Comparison of ENCODE assay signal across 24 mouse cellular contexts in the genomic region with DNA sequence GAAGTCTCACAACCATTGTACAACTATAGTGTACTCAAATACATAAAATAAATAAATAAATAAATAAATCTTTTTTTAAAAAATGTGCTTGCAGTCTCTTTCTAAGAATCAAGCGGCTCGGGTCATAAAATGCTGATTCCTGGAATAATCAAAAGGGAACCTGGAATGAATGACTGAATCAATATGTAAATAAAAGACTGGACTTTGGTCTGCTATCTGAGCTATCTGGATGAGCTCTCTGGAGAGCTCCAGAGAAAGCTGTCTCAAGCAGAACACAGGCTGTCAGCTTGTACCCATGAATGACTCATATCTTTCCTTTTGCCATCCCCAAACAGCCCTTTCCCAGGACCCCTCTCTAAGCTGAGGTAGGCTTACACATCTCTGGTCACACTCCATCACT.
A peak's percentile ranks its signal among the peaks of the same experiment; 100 is the strongest.
DNase-seq lines count a peak whose midpoint lies in the region; ATAC-seq and TF ChIP-seq lines count a peak whose summit lies in the region.
"Had no signal": no experiment of that assay in that cellular context is flagged by ENCODE, and none has a peak within 500 bp of the region (broad histone marks: within the 10 kb centered on the region; RNA-seq: fewer than 3 reads in every experiment).

No protein-coding gene starts in this region.

- H3K4me1 ChIP-seq in liver, embryonic 16.5 days (ENCODE audit: control insufficient read depth, low read depth, low read length), result no peaks in the 10 kb centered on the region
- peaks cover 10% of the 10 kb centered on the region for H3K4me1 ChIP-seq in intestine, embryonic 16.5 days (ENCODE audit: control insufficient read depth, insufficient read depth, low read length)
- H3K4me1 ChIP-seq in small intestine, adult 2 months (ENCODE audit: control insufficient read depth, insufficient read depth, insufficient read length, low read length), result peaks cover 7% of the 10 kb centered on the region; the same call in 1 of the 2 replicates

- no peak overlapping the region for H3K27ac ChIP-seq in liver, embryonic 16.5 days (ENCODE audit: low read length)
- H3K27ac ChIP-seq in intestine, embryonic 16.5 days (ENCODE audit: low read length), result no peak overlapping the region
- 0 out of 2 replicates have a peak overlapping the region, but pooled peaks have one; percentile 2 for H3K27ac ChIP-seq in small intestine, adult 2 months (ENCODE audit: insufficient read depth, low read depth, low read length)
- H3K27ac ChIP-seq: embryonic facial prominence, embryonic 12.5 days; embryonic facial prominence, embryonic 15.5 days; forebrain, embryonic 12.5 days; forebrain, embryonic 15.5 days; heart, adult 2 months; hindbrain, embryonic 12.5 days had no signal

- no peak overlapping the region for H3K4me3 ChIP-seq in liver, embryonic 16.5 days (ENCODE audit: low read depth, low read length)
- H3K4me3 ChIP-seq in intestine, embryonic 16.5 days (ENCODE audit: low read length), result no peak overlapping the region
- no peak overlapping the region for H3K4me3 ChIP-seq in small intestine, adult 2 months (ENCODE audit: low read depth, low read length)
- H3K4me3 ChIP-seq: embryonic facial prominence, embryonic 12.5 days; embryonic facial prominence, embryonic 15.5 days; forebrain, embryonic 12.5 days; forebrain, embryonic 15.5 days; heart, adult 2 months; hindbrain, embryonic 12.5 days had no signal

- peak; percentile 43; the same call in 1 of the 2 replicates for ATAC-seq in liver, embryonic 16.5 days (ENCODE audit: low read depth)
- ATAC-seq in intestine, embryonic 16.5 days, result peak; percentile 52; the same call in 1 of the 2 replicates
- ATAC-seq: CD4-positive, CD25-positive, alpha-beta regulatory T cell, adult 4 months; forebrain, embryonic 15.5 days; hindbrain, embryonic 16.5 days had no signal

- no peaks in the 10 kb centered on the region for H3K27me3 ChIP-seq in liver, embryonic 16.5 days (ENCODE audit: control insufficient read depth, insufficient read depth, low read depth, low read length)
- H3K27me3 ChIP-seq in intestine, embryonic 16.5 days (replicated peaks; ENCODE audit: control insufficient read depth, insufficient read depth, low read length), result no peaks in the 10 kb centered on the region
- no peaks in the 10 kb centered on the region for H3K27me3 ChIP-seq in small intestine, adult 2 months (ENCODE audit: control insufficient read depth, insufficient read depth, low read length)
- H3K27me3 ChIP-seq: embryonic facial prominence, embryonic 12.5 days; embryonic facial prominence, embryonic 15.5 days; forebrain, embryonic 12.5 days; forebrain, embryonic 15.5 days; hindbrain, embryonic 12.5 days had no signal

- no peak for DNase-seq in liver
- DNase-seq in yolk sac, embryonic 10.5 days (ENCODE audit: low spot score), result peak; percentile 33
- no peak for DNase-seq in frontal cortex, adult 2 months (ENCODE audit: extremely low spot score in 1 of 2, low spot score in 1 of 2)
- no peak for DNase-seq in heart, adult 9 months (ENCODE audit: low spot score in 2 of 2)
- DNase-seq: adrenal gland, adult 2 months; adrenal gland, postnatal 14 days; cerebellum, adult 11 months; cerebellum, adult 2 months; cerebellum, adult 9-11 months; cerebellum, postnatal 25 days; gastrocnemius, postnatal 10 days; gastrocnemius, postnatal 36 days; heart, adult 2 months had no signal

- no peak for TF ChIP-seq CTCF in small intestine, adult 2 months (IDR thresholded peaks at IDR 0.05; ENCODE audit: extremely low read depth, insufficient read length, insufficient replicate concordance, low read depth, low read length)

- H3K4me2 ChIP-seq in liver, embryonic 16.5 days (ENCODE audit: low read depth, low read length), result no peak overlapping the region
- no peak overlapping the region for H3K4me2 ChIP-seq in intestine, embryonic 16.5 days (ENCODE audit: low read depth, low read length)
- H3K4me2 ChIP-seq: embryonic facial prominence, embryonic 12.5 days; embryonic facial prominence, embryonic 15.5 days; forebrain, embryonic 12.5 days; forebrain, embryonic 15.5 days; heart, embryonic 11.5 days; hindbrain, embryonic 12.5 days had no signal

- WGBS in liver, embryonic 16.5 days (ENCODE audit: insufficient replicate concordance), result 68% methylated on average over 2 of the region's 2 CpGs
- WGBS in intestine, embryonic 16.5 days, result 61% methylated on average over 2 of the region's 2 CpGs
- 29% methylated on average over 2 of the region's 2 CpGs for WGBS in small intestine, adult 2 months

- no peak overlapping the region for H3K9ac ChIP-seq in liver, embryonic 16.5 days (ENCODE audit: low read depth, low read length)
- H3K9ac ChIP-seq in intestine, embryonic 16.5 days (ENCODE audit: low read depth, low read length), result no peak overlapping the region
- H3K9ac ChIP-seq: embryonic facial prominence, embryonic 12.5 days; embryonic facial prominence, embryonic 15.5 days; forebrain, embryonic 12.5 days; forebrain, embryonic 15.5 days; hindbrain, embryonic 12.5 days had no signal

- no peaks in the 10 kb centered on the region for H3K36me3 ChIP-seq in liver, embryonic 16.5 days (ENCODE audit: control insufficient read depth, insufficient read depth)
- no peaks in the 10 kb centered on the region for H3K36me3 ChIP-seq in intestine, embryonic 16.5 days (ENCODE audit: control insufficient read depth, insufficient read depth, low read length)
- H3K36me3 ChIP-seq in small intestine, adult 2 months (ENCODE audit: control insufficient read depth, insufficient read depth, low read length), result no peaks in the 10 kb centered on the region
- H3K36me3 ChIP-seq: embryonic facial prominence, embryonic 12.5 days; embryonic facial prominence, embryonic 15.5 days; forebrain, embryonic 12.5 days; forebrain, embryonic 15.5 days; hindbrain, embryonic 12.5 days had no signal

- TF ChIP-seq POLR2A in small intestine, adult 2 months (IDR thresholded peaks at IDR 0.05; ENCODE audit: low read depth, low read length), result no peak

- no peaks in the 10 kb centered on the region for H3K9me3 ChIP-seq in liver, embryonic 16.5 days (replicated peaks; ENCODE audit: control insufficient read depth, low read length)
- 0 out of 2 replicates have a peak, but pooled peaks cover 4% of the 10 kb centered on the region for H3K9me3 ChIP-seq in intestine, embryonic 16.5 days (ENCODE audit: control insufficient read depth, low read length)
- H3K9me3 ChIP-seq: embryonic facial prominence, embryonic 15.5 days had no signal
